Mouse (Mus musculus): ENCODE results near the gene Birc5.

Gene Birc5

GRCm38 (mm10) chr11:117857462-117857861 lies 8.4 kb downstream of the Birc5 start:
- no peak for DNase-seq

GRCm38 (mm10) chr11:117858392-117858791 lies 9.3 kb downstream of the Birc5 start:
- no peak for DNase-seq

- no peak for DNase-seq
These were observed 11.6 kb downstream of the Birc5 start, which contains the start of gene Tmem235 for GRCm38 (mm10) chr11:117860601-117861000. Gene Tmem235, plus strand, starts transcription at chr11:117860752.

- no peak for DNase-seq
These were observed 14.3 kb downstream of the Birc5 start for GRCm38 (mm10) chr11:117863174-117863856.

- no peak for DNase-seq
These were observed 15.8 kb downstream of the Birc5 start for GRCm38 (mm10) chr11:117864805-117865204.

GRCm38 (mm10) chr11:117865988-117866387 lies 16.9 kb downstream of the Birc5 start:
- no peak for DNase-seq

- DNase-seq = peak; percentile 84
These were observed 21.8 kb downstream of the Birc5 start for GRCm38 (mm10) chr11:117870688-117871365.

- DNase-seq = no peak
These were observed 22.3 kb downstream of the Birc5 start for GRCm38 (mm10) chr11:117871376-117871775.

- peak; percentile 93 for DNase-seq
These were observed 23.0 kb downstream of the Birc5 start for GRCm38 (mm10) chr11:117871911-117872584.

GRCm38 (mm10) chr11:117872861-117873608 lies 24.0 kb downstream of the Birc5 start, which contains the start of gene Tha1:
Gene Tha1, minus strand, starts transcription at chr11:117873481.
- DNase-seq = peak; percentile 68

GRCm38 (mm10) chr11:117874419-117874818 lies 25.4 kb downstream of the Birc5 start:
- DNase-seq = peak; percentile 67

- peak; percentile 44 for DNase-seq
These were observed 26.6 kb downstream of the Birc5 start for GRCm38 (mm10) chr11:117875681-117876080.

GRCm38 (mm10) chr11:117877917-117878745 lies 29.1 kb downstream of the Birc5 start:
- peak; percentile 68 for DNase-seq

GRCm38 (mm10) chr11:117878892-117879291 lies 29.8 kb downstream of the Birc5 start:
- DNase-seq = no peak

GRCm38 (mm10) chr11:117879676-117880075 lies 30.6 kb downstream of the Birc5 start:
- DNase-seq = no peak

GRCm38 (mm10) chr11:117880336-117880976 lies 31.4 kb downstream of the Birc5 start:
- no peak for DNase-seq

- no peak for DNase-seq
These were observed 31.9 kb downstream of the Birc5 start for GRCm38 (mm10) chr11:117880977-117881358.

- no peak for DNase-seq
These were observed 32.7 kb downstream of the Birc5 start for GRCm38 (mm10) chr11:117881787-117882186.

- no peak for DNase-seq
These were observed 33.2 kb downstream of the Birc5 start for GRCm38 (mm10) chr11:117882208-117882607.

GRCm38 (mm10) chr11:117886000-117886399 lies 36.9 kb downstream of the Birc5 start:
- no peak for DNase-seq

- no peak for DNase-seq
These were observed 39.3 kb downstream of the Birc5 start for GRCm38 (mm10) chr11:117888168-117888852.

Data from thymus, postnatal 25 days (tissue).